Mouse (Mus musculus): ENCODE data around the gene Olfr95.

GRCm38 (mm10) chr17:37218486-37218885 lies 5.6 kb upstream of the Olfr95 start:
- no peak for TF ChIP-seq GATA1 (IDR thresholded peaks at IDR 0.05; ENCODE audit: borderline replicate concordance, low read length)
- TF ChIP-seq FLI1 (IDR thresholded peaks at IDR 0.05; ENCODE audit: low read length): no peak

Measured in megakaryocyte, embryonic 14.5 days (primary cell).